Comparison of ENCODE assay signal across 19 mouse cellular contexts in the genomic region with DNA sequence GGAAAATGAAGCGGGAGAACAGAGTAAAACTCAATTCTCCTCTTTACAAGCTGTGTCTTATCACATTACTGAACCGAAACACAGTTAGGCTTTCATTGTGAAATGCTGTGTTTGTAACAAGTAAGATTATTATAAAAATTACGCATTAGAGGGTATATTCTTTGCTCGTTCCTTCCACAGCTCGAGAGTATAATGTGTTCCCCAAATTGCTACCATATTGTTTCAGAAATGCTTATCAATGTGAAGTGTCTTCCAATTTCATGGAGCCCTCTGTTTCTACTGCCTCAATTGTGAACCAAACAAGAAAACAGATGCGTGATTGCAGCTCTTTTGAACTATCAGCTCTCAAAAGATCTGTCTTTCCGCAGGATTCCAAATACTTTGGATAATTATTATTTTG.
"Had no signal": no experiment of that assay in that cellular context is flagged by ENCODE, and none has a peak within 500 bp of the region (broad histone marks: within the 10 kb centered on the region; RNA-seq: fewer than 3 reads in every experiment).

No protein-coding gene starts in this region.

- H3K4me1 ChIP-seq: lung, embryonic 15.5 days; megakaryocyte, embryonic 14.5 days; midbrain, embryonic 13.5 days; midbrain, embryonic 15.5 days; neural tube, embryonic 12.5 days had no signal

- H3K27me3 ChIP-seq: lung, embryonic 15.5 days; megakaryocyte, embryonic 14.5 days; midbrain, embryonic 13.5 days; midbrain, embryonic 15.5 days; neural tube, embryonic 12.5 days had no signal

- H3K9me3 ChIP-seq: lung, embryonic 15.5 days; midbrain, embryonic 13.5 days; midbrain, embryonic 15.5 days; neural tube, embryonic 12.5 days had no signal

- H3K4me2 ChIP-seq: lung, embryonic 15.5 days; midbrain, embryonic 11.5 days; midbrain, embryonic 13.5 days; midbrain, embryonic 15.5 days; neural tube, embryonic 12.5 days had no signal

- ATAC-seq: lung, postnatal 0 days; midbrain, embryonic 13.5 days; midbrain, embryonic 15.5 days had no signal

- DNase-seq: lung, adult 2 months; lung, postnatal 14 days; lung, postnatal 36 days; retina, postnatal 1 day; right cerebral cortex, adult 18-20 months; right cerebral cortex, postnatal 25 days; right cerebral cortex, postnatal 4 days; spleen, adult 18-20 months; thymus, adult 18-20 months; thymus, postnatal 14 days; thymus, postnatal 36 days had no signal

- H3K36me3 ChIP-seq: lung, embryonic 15.5 days; midbrain, embryonic 13.5 days; midbrain, embryonic 15.5 days; neural tube, embryonic 12.5 days had no signal

- H3K4me3 ChIP-seq: lung, embryonic 15.5 days; megakaryocyte, embryonic 14.5 days; midbrain, embryonic 13.5 days; midbrain, embryonic 15.5 days; neural tube, embryonic 12.5 days had no signal

- H3K9ac ChIP-seq: lung, embryonic 15.5 days; midbrain, embryonic 13.5 days; midbrain, embryonic 15.5 days; neural tube, embryonic 12.5 days had no signal

- H3K27ac ChIP-seq: lung, embryonic 15.5 days; macrophage; midbrain, embryonic 13.5 days; midbrain, embryonic 15.5 days; neural tube, embryonic 12.5 days had no signal
